8 mouse cellular contexts compared by ENCODE assay signal in genomic region chr6:113690400-113691083, GRCm38 (mm10). TPM values are rescaled to one million over a fixed set of nuclear protein-coding genes. Genes with fewer than 3 reads are reported as not detected.
DNase-seq lines count a peak whose midpoint lies in the region; ATAC-seq and TF ChIP-seq lines count a peak whose summit lies in the region.

No protein-coding gene starts in this region.

- peak overlapping the region; percentile 81 for H3K27ac ChIP-seq in hindbrain, embryonic 10.5 days
- H3K27ac ChIP-seq in hindbrain, postnatal 0 days, result no peak overlapping the region
- peak overlapping the region; percentile 77 for H3K27ac ChIP-seq in heart, embryonic 16.5 days (ENCODE audit: low read length)

- intact Hi-C loops in left cerebral cortex, postnatal 4 days (cut with DNase I), result no loop called here

- H3K4me3 ChIP-seq in hindbrain, embryonic 10.5 days, result peak overlapping the region; percentile 35
- no peak overlapping the region for H3K4me3 ChIP-seq in hindbrain, postnatal 0 days (ENCODE audit: low read length)
- peak overlapping the region; percentile 18 for H3K4me3 ChIP-seq in heart, embryonic 16.5 days (ENCODE audit: low read length)

- no peak for ATAC-seq in hindbrain, postnatal 0 days
- ATAC-seq in heart, embryonic 16.5 days (replicated peaks; ENCODE audit: extremely low read depth, insufficient read depth, low FRiP score), result peak; percentile 86

- H3K27me3 ChIP-seq in hindbrain, embryonic 10.5 days (ENCODE audit: insufficient read depth, poor library complexity, severe bottlenecking), result no peaks in the 10 kb centered on the region
- no peaks in the 10 kb centered on the region for H3K27me3 ChIP-seq in hindbrain, postnatal 0 days (ENCODE audit: insufficient read depth, low read length)
- no peaks in the 10 kb centered on the region for H3K27me3 ChIP-seq in heart, embryonic 16.5 days (ENCODE audit: control insufficient read depth, insufficient read depth, low read length)

- WGBS in hindbrain, embryonic 10.5 days, result 10% methylated on average over 14 of the region's 14 CpGs
- 9% methylated on average over 14 of the region's 14 CpGs for WGBS in hindbrain, postnatal 0 days
- 4% methylated on average over 14 of the region's 14 CpGs for WGBS in heart, embryonic 16.5 days

- H3K36me3 ChIP-seq in hindbrain, embryonic 10.5 days, result no peaks in the 10 kb centered on the region
- H3K36me3 ChIP-seq in hindbrain, postnatal 0 days (ENCODE audit: insufficient read depth, low read length), result no peaks in the 10 kb centered on the region
- no peaks in the 10 kb centered on the region for H3K36me3 ChIP-seq in heart, embryonic 16.5 days (ENCODE audit: control insufficient read depth, insufficient read depth)

- H3K4me2 ChIP-seq in hindbrain, postnatal 0 days (ENCODE audit: low read depth, low read length), result no peak overlapping the region
- peak overlapping the region; percentile 48 for H3K4me2 ChIP-seq in heart, embryonic 16.5 days (ENCODE audit: low read depth, low read length)

- peaks cover 26% of the 10 kb centered on the region for H3K4me1 ChIP-seq in hindbrain, embryonic 10.5 days (replicated peaks)
- H3K4me1 ChIP-seq in hindbrain, postnatal 0 days (ENCODE audit: insufficient read depth, low read length), result no peaks in the 10 kb centered on the region
- H3K4me1 ChIP-seq in heart, embryonic 16.5 days (ENCODE audit: control insufficient read depth, insufficient read depth, low read length), result peaks cover 17% of the 10 kb centered on the region

- no peak overlapping the region for H3K9ac ChIP-seq in hindbrain, postnatal 0 days (replicated peaks; ENCODE audit: low read length)
- peak overlapping the region; percentile 42; the same call in 1 of the 2 replicates for H3K9ac ChIP-seq in heart, embryonic 16.5 days (ENCODE audit: low read length)

- DNase-seq in hindbrain, embryonic 10.5 days (ENCODE audit: low spot score), result peak; percentile 73
- no peak for DNase-seq in hindbrain, postnatal 0 days (ENCODE audit: low spot score)
- DNase-seq in embryo, embryonic 10.5 days (ENCODE audit: low spot score), result peak; percentile 94
- peak; percentile 85 to 93 for DNase-seq in kidney, postnatal 4 days
- DNase-seq in mesoderm, embryonic 11.5 days (ENCODE audit: low read depth, low spot score), result peak; percentile 81
- DNase-seq in thymus, postnatal 4 days, result peak; percentile 57
- DNase-seq in left cerebral cortex, postnatal 4 days, result no peak

- H3K9me3 ChIP-seq in hindbrain, embryonic 10.5 days, result no peaks in the 10 kb centered on the region
- H3K9me3 ChIP-seq in hindbrain, postnatal 0 days (ENCODE audit: low read length), result no peaks in the 10 kb centered on the region
- no peaks in the 10 kb centered on the region for H3K9me3 ChIP-seq in heart, embryonic 16.5 days (replicated peaks; ENCODE audit: control insufficient read depth, low read length)

- no peak for TF ChIP-seq CTCF in hindbrain, postnatal 0 days (IDR thresholded peaks at IDR 0.05; ENCODE audit: low read depth)

RNA-seq across cellular contexts. Expression of gene Tatdn2, which starts 6.3 kb away (rescaled TPM):
- polyA plus RNA-seq in hindbrain, embryonic 10.5 days (2016; fragmentation: Nextera tagmentation; extraction: Ambion mirVana), result 0.41 and 1.2 TPM in 2 replicates
- 52.2 and 55.5 TPM in 2 replicates for total RNA-seq in hindbrain, postnatal 0 days (2014; rRNA removed)
- polyA plus RNA-seq in hindbrain, postnatal 0 days (2015; fragmentation: Nextera tagmentation; extraction: Ambion mirVana), result 0.89 and 1.6 TPM in 2 replicates
- polyA plus RNA-seq in heart, embryonic 16.5 days (2015; fragmentation: Nextera tagmentation; extraction: Ambion mirVana), result 0.49 and 0.74 TPM in 2 replicates
- 10 to 100 TPM; 95.0 to 98.1 TPM for total RNA-seq in left cerebral cortex, postnatal 4 days (2021)

RNA-seq across cellular contexts. Expression of gene Ghrl, which starts 29.1 kb away (rescaled TPM):
- polyA plus RNA-seq in hindbrain, embryonic 10.5 days (2016; fragmentation: Nextera tagmentation; extraction: Ambion mirVana), result 0.98 TPM in 1 of 2 replicates, not detected in the other
- not detected in 2 replicates for total RNA-seq in hindbrain, postnatal 0 days (2014; rRNA removed)
- 0.28 and 0.51 TPM in 2 replicates for polyA plus RNA-seq in hindbrain, postnatal 0 days (2015; fragmentation: Nextera tagmentation; extraction: Ambion mirVana)
- 0.17 and 0.30 TPM in 2 replicates for polyA plus RNA-seq in heart, embryonic 16.5 days (2015; fragmentation: Nextera tagmentation; extraction: Ambion mirVana)
- total RNA-seq in left cerebral cortex, postnatal 4 days (2021), result not detected

RNA-seq across cellular contexts. Expression of gene Sec13, which starts 50.0 kb away (rescaled TPM):
- 291 and 296 TPM in 2 replicates for polyA plus RNA-seq in hindbrain, embryonic 10.5 days (2016; fragmentation: Nextera tagmentation; extraction: Ambion mirVana)
- total RNA-seq in hindbrain, postnatal 0 days (2014; rRNA removed), result 129 and 141 TPM in 2 replicates
- polyA plus RNA-seq in hindbrain, postnatal 0 days (2015; fragmentation: Nextera tagmentation; extraction: Ambion mirVana), result 171 and 174 TPM in 2 replicates
- polyA plus RNA-seq in heart, embryonic 16.5 days (2015; fragmentation: Nextera tagmentation; extraction: Ambion mirVana), result 187 TPM in 2 replicates
- total RNA-seq in left cerebral cortex, postnatal 4 days (2021), result 100 to 1,000 TPM; 100 to 104 TPM

RNA-seq across cellular contexts. Expression of gene Irak2, which starts 52.3 kb away (rescaled TPM):
- 5.1 and 6.8 TPM in 2 replicates for polyA plus RNA-seq in hindbrain, embryonic 10.5 days (2016; fragmentation: Nextera tagmentation; extraction: Ambion mirVana)
- 12.1 and 13.9 TPM in 2 replicates for total RNA-seq in hindbrain, postnatal 0 days (2014; rRNA removed)
- 4.6 and 4.8 TPM in 2 replicates for polyA plus RNA-seq in hindbrain, postnatal 0 days (2015; fragmentation: Nextera tagmentation; extraction: Ambion mirVana)
- 5.0 and 5.5 TPM in 2 replicates for polyA plus RNA-seq in heart, embryonic 16.5 days (2015; fragmentation: Nextera tagmentation; extraction: Ambion mirVana)
- total RNA-seq in left cerebral cortex, postnatal 4 days (2021), result 1 to 10 TPM; 7.9 to 8.1 TPM

Comparison
In these comparisons a context has a peak if more than half of its experiments do, and no peak if none do; other contexts are left out.
1. DNase-seq: peak in hindbrain, embryonic 10.5 days (single experiment), embryo, embryonic 10.5 days (single experiment), kidney, postnatal 4 days (2 of 2), mesoderm, embryonic 11.5 days (single experiment) and thymus, postnatal 4 days (single experiment); none in hindbrain, postnatal 0 days (single experiment) and left cerebral cortex, postnatal 4 days (single experiment).